Mouse (Mus musculus) kidney, adult 9 months (tissue): Measurements from ENCODE around the gene Rnf217.

ENCODE experiments used
- DNase-seq: peaks from one replicate; pipeline ENCODE4 v3.0.0; 2022

Rnf217 gene

GRCm38 (mm10) chr10:31467043-31467898 lies 141.7 kb downstream of the Rnf217 start:
- DNase-seq, result no peak

GRCm38 (mm10) chr10:31465840-31466541 lies 143.0 kb downstream of the Rnf217 start:
- peak; percentile 34 for DNase-seq

- DNase-seq, result no peak
Observed at GRCm38 (mm10) chr10:31465424-31465823, 143.6 kb downstream of the Rnf217 start.

GRCm38 (mm10) chr10:31463044-31463443 lies 145.9 kb downstream of the Rnf217 start:
- no peak for DNase-seq

DNA sequence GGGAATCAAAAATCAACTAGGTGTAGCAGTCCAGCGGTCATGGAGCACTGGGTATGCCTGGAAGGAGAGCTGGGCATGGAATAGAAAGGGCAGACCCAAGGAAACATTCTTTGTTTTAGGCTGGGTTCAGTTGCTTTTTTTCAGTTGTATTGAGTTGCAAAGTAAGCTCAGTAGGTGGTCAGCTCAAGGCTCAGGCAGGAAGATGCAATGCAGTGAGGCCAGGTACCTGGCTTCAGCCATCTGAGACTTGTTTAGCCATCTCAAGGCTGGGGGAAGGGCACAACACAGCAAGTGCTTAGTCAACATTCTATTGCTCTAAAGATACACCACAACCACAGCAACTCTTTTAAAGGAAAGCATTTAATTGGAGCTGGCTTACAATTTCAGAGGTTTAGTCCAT lies 152.2 kb downstream of the Rnf217 start:
- DNase-seq, result no peak

GRCm38 (mm10) chr10:31447083-31447482 lies 161.9 kb downstream of the Rnf217 start:
- DNase-seq, result no peak

DNA sequence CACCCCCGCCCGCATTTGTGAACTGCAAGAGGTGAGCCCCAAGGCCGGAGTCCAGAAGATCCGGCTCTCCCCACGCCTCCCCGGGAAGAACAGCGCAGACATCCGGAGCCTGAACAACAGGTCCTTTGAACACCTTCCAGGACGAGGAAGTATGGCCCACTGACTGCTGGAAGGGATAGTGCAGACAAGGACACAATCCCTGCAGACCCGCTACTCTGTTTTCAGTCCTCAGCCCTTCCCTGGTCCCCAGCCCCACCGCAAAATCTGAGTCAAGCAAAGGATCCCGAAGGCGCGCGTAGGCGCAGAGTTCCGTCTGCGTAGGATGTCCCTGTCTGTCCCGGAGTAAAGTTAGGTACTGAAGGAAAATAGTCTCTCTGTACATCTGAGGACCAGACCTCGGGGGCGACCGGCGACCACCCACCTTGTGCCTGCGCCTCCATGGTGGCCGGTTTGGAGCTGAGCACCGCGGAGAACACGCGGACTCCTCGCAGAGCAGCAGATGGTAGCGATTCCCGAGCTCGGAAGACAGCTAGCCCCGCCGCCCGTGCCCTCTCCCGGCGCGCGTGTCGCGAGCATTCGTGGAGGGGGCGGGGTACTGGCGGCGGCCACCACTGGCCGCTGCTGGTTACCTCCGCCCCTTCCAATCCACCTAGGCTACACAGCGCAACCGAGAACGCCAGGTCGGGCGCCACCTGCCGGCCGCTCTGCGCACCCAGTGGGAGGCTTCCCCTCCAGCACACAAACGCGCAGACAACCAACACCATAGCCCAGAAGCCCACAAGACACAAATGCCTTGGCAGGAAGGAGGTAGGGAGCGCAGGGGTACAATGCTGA lies 163.5 kb downstream of the Rnf217 start, which contains the start of gene Tpd52l1:
Gene Tpd52l1, minus strand, starts transcription at position 668 of the 834 bp plus-strand sequence.
- DNase-seq, result peak; percentile 89

GRCm38 (mm10) chr10:31444206-31444605 lies 164.8 kb downstream of the Rnf217 start:
- DNase-seq, result peak; percentile 6
